Mouse (Mus musculus): Measurements from ENCODE around the gene Rabac1.
A peak's percentile ranks its signal among the peaks of the same experiment; 100 is the strongest.

Gene Rabac1

DNA sequence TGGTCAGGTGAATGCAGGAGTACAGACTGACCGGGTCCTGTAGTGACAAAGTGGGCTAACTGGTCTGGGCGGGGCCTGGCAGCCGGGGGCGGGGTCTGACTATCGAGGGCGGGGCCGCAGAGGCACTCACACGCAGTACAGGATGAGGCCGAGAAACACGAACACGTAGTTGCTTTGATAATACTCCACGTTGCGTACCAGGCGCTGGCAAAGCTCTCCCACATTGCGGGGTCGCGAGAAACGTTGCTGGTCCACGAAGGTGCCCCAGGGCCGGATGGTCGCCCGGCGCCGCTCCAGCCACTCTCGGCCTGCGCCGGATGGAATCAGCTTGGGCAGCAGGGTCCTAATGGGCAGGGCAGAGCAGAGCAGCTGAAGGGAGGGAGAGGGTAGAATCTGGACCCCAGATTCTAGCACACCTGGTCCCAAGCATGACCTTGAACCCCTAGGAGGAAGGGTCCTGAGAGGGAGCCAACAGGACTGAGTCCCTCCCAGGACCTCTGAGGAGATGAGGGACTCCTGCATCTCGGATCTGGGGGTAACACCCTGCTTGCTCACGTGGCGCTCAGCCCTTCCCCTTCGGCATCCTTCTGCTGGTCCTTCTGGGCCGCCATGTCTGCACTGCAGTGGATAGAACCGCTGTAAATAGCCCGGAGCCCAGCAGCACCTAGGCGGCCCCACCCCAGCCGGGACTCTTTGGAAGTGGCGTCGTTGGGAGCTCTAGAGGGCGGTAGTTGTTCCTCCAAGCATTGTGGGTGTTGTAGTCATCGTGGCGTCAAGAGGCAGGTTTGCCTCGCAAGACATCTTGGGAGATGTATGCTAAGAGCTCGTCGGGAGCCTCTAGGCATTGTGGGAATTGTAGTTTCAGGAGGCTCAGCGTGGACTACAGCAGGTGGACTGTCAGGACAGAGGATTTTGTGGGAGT is at the start of gene Rabac1:
Gene Rabac1 (minus strand): TSS at position 783 of the 922 bp plus-strand sequence.
- DNase-seq, result peak; percentile 89 to 90

GRCm38 (mm10) chr7:25011592-25011991 is 39.0 kb upstream of the Rabac1 start:
- DNase-seq, result no peak

- DNase-seq, result peak; percentile 84 to 87
These were observed 37.7 kb upstream of the Rabac1 start for GRCm38 (mm10) chr7:25010090-25010913.

- peak; percentile 58 to 64 for DNase-seq
These were observed 36.6 kb upstream of the Rabac1 start for GRCm38 (mm10) chr7:25009099-25009700.

DNA sequence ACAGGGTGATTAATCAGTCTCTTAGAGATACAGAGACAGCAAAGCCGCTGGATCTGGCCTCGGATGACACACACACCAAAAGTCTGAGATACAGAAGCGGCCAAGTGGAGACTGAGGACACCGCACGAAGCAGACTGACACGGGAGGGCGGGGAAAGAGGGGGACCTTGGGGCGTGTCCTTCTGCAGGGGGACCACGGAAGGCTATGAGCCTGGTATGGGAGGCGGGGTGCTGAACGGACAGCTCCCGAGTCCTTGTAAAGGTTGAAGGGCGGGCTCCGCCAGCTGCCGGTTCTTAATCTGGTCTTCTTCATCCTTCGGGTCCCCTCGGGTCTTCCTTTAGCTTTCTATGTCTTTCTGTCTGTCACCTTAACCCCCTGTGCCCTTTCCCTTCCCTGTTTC is 36.1 kb upstream of the Rabac1 start:
- peak; percentile 62 to 69 for DNase-seq

GRCm38 (mm10) chr7:25007609-25008374 is 35.2 kb upstream of the Rabac1 start:
- peak; percentile 68 to 73 for DNase-seq

DNA sequence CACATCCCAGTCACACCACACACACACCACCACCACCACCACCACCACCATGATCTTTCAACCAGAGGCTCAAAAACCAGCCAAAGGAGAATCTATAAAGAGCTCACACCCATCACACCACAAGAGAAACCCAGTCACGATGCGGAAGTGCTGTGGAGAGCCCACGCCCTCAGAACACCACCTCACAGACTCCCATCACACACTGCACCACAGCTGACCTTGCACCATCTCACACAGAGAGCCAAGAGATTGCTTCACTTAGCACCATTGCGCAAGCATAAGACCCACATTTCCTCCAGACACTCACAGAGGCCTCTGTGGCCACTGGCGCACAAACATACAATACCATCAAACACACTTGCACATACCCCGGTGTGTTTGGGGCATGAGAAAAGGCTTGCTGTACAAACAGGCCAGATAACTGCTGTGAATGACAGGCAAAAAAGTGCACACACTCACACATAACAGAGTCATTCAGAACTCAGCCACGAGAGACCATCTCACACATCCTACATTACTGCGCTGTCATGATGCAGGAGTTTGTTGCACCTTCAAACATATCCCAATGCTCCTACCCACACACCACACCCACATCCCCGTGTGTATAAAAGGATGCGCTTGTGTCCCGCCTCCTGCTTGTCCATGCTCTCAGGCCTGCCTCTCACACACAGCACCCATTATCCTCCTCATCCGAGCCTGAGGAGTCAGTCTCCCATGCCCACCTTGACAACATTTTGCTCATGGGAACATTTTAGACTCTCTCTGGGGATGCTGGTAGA is 34.2 kb upstream of the Rabac1 start:
- peak in 1 of 2 experiments; percentile 17 for DNase-seq

DNA sequence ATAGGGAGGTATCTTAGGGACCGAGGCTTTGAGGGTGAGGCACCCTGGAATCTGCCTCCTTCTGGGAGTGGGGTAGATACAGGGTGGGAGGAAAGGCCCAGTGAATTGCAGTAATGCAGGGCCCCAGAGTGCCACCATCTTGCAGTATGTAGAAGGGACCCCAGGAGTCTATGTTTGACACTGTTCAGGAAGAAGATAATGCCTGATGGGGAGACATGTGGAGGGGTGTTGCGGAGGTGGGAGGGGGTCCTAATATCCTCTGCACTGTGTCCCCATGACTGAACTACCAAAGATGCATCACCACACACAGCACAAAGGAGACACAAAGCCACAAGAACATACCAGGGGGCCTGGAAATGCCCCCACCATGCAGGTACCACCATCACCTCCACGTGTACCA is 33.6 kb upstream of the Rabac1 start:
- no peak for DNase-seq

GRCm38 (mm10) chr7:25005421-25006065 is 33.0 kb upstream of the Rabac1 start, which contains the start of gene Atp1a3:
Gene Atp1a3, minus strand, starts transcription at chr7:25005958.
- peak; percentile 87 to 96 for DNase-seq

DNA sequence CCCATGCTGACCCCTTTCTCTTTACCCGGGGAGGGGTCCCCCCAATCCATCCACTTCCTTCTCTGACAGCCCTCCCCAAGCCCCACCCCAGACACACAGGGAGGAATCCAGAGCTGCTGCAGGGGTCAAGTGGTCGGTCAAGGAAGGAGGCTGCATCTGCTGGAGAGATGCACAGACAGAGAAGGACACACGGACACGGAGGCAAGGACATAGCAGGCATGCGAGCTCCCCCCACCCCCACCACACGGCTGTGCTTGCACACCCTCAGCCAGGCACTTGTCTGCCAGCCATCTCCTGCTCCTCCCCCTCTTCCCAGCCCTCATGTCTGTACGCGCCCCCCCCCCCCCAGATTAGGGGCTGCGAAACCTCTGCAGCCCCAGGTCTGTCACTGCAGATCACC is 32.3 kb upstream of the Rabac1 start:
- DNase-seq, result peak; percentile 34 to 48

- DNase-seq, result peak in 1 of 2 experiments; percentile 48
These were observed 31.4 kb upstream of the Rabac1 start for GRCm38 (mm10) chr7:25003820-25004388.

GRCm38 (mm10) chr7:25003291-25003690 is 30.7 kb upstream of the Rabac1 start:
- DNase-seq, result peak; percentile 42 to 60

DNA sequence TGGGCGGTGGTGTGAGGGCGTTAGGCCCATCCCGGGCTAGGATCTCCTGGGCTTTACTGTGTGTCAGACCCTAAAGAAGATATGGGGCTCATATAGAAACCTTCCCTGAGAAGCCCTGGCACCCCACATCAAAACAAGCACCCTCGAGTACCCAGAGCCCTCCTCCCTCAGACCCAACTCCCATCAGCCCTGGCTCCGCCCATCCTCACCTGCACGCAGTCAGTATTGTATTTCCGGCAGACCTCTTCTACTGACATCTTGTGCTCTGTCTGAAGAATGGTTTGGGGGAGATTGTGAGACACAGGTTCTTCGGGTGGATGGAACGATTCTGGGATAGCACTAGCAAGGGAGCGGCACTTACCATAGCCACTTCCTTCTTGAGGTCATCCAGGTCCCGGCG is 28.2 kb upstream of the Rabac1 start:
- DNase-seq, result no peak

DNA sequence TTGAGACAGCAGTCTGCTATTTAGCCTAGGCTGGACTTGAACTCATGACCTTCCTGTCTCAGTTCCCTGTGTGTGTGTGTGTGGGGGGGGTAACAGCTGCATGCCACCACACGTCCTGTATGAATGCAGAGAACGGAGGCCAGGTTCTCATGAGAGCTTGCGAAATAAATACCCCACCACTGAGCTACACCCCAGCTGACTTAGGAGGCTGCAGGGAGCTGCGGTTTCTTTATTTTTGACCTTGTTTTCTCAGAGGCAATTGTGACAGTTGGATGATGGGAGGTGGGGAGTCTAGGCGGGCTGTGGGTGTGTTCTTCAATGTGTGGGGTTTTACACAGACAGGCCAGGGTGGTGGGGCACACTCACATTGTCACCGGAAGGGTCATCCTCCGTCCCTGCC is 27.7 kb upstream of the Rabac1 start:
- DNase-seq, result no peak

GRCm38 (mm10) chr7:24993081-24993480 is 20.5 kb upstream of the Rabac1 start:
- no peak for DNase-seq

- no peak for DNase-seq
These were observed 17.9 kb upstream of the Rabac1 start for GRCm38 (mm10) chr7:24990478-24990877.

GRCm38 (mm10) chr7:24987941-24988340 is 15.4 kb upstream of the Rabac1 start:
- no peak for DNase-seq

DNA sequence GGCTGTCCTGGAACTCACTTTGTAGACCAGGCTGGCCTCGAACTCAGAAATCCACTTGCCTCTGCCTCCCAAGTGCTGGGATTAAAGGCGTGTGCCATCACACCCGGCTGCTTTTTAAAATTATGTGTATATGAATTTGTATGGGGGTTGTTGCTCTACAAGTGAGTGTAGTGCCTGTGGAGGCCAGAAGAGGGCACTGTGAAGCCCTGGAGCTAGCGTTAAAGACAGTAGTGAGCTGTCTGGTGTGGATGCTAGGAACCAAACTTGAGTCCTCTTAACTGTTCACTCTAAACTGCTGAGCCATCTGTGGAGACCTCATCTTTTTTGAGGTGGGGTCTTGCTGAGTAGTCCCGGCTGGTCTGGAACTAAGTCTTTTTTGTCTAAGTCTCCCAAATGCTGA is 13.2 kb upstream of the Rabac1 start:
- DNase-seq, result no peak

- DNase-seq, result peak in 1 of 2 experiments; percentile 10
These were observed 11.8 kb upstream of the Rabac1 start for GRCm38 (mm10) chr7:24984307-24984706.

GRCm38 (mm10) chr7:24983396-24983795 is 10.8 kb upstream of the Rabac1 start:
- DNase-seq, result no peak
